Mouse (Mus musculus): Measurements from ENCODE around the gene Svs2. TPM values are rescaled to one million over a fixed set of nuclear protein-coding genes. Genes with fewer than 3 reads are reported as not detected.

Gene Svs2
- total RNA-seq, 2 experiments from 2014 or later, result not detected

Other genes with a start within 250 kb of the Svs2 start
- gene Ywhab, start 243.5 kb downstream of the Svs2 start, total RNA-seq (2021), result 100 to 1,000 TPM; 510 to 522 TPM
- gene Pabpc1l, start 213.0 kb downstream of the Svs2 start, total RNA-seq (2021), result 1 to 10 TPM in 1 of 2 experiments, under 1 TPM in 1; 0.72 to 1.0 TPM
- gene Stk4, start 168.1 kb downstream of the Svs2 start, total RNA-seq (2021), result 10 to 100 TPM; 32.2 to 35.6 TPM
- 10 to 100 TPM; 40.8 to 43.6 TPM for gene Tomm34, start 167.3 kb downstream of the Svs2 start, total RNA-seq (2021)
- gene Kcns1, start 67.4 kb downstream of the Svs2 start, total RNA-seq (2021), result 10 to 100 TPM; 10.9 to 11.2 TPM
- not detected for gene Wfdc5, start 55.7 kb downstream of the Svs2 start, total RNA-seq (2021)
- not detected for gene Wfdc12, start 47.9 kb downstream of the Svs2 start, total RNA-seq (2021)
- not detected for gene Wfdc15a, start 38.3 kb downstream of the Svs2 start, total RNA-seq (2021)
- gene Wfdc15b, start 16.8 kb downstream of the Svs2 start, total RNA-seq (2021), result not detected
- gene Svs3b, start 18.2 kb upstream of the Svs2 start, total RNA-seq (2021), result not detected
- not detected for gene Svs4, start 40.0 kb upstream of the Svs2 start, total RNA-seq (2021)
- gene Svs3a, start 50.8 kb upstream of the Svs2 start, total RNA-seq (2021), result not detected
- gene Svs6, start 78.3 kb upstream of the Svs2 start, total RNA-seq (2021), result not detected
- not detected for gene Svs5, start 94.3 kb upstream of the Svs2 start, total RNA-seq (2021)
- not detected for gene Slpi, start 150.6 kb upstream of the Svs2 start, total RNA-seq (2021)
- under 1 TPM; 0.32 to 0.42 TPM for gene Rbpjl, start 164.7 kb upstream of the Svs2 start, total RNA-seq (2021)
- 10 to 100 TPM; 13.4 to 15.0 TPM for gene Matn4, start 166.7 kb upstream of the Svs2 start, total RNA-seq (2021)
- 10 to 100 TPM; 60.0 to 79.0 TPM for gene Sdc4, start 205.4 kb upstream of the Svs2 start, total RNA-seq (2021)
- 10 to 100 TPM; 38.0 to 44.4 TPM for gene Sys1, start 218.5 kb upstream of the Svs2 start, total RNA-seq (2021)
- 10 to 100 TPM in 1 of 2 experiments, 1 to 10 TPM in 1; 1.9 to 12.2 TPM for gene Gm20458, start 222.5 kb upstream of the Svs2 start, total RNA-seq (2021)
- gene Trp53tg5, start 235.3 kb upstream of the Svs2 start, total RNA-seq (2021), result not detected
- gene Dbndd2, start 247.6 kb upstream of the Svs2 start, total RNA-seq (2021), result 100 to 1,000 TPM; 112 to 116 TPM

Measured in left cerebral cortex, postnatal 14 days (tissue).